Mouse (Mus musculus) small intestine, adult 2 months (tissue): ENCODE results near the gene 1700001O22Rik.

ENCODE experiments used
- CTCF ChIP-seq: fragments of 200-500 bp; IDR thresholded peaks from 2 replicates; pipeline ENCODE4 v1.5.1; 2012; ENCODE audit warnings: low read depth, mild to moderate bottlenecking, control low read depth, inconsistent platforms, low read length, moderate library complexity, mixed read lengths; ENCODE audit not compliant: insufficient replicate concordance, insufficient read length; ENCODE audit errors: extremely low read depth
- POLR2A ChIP-seq: fragments of 200-500 bp; IDR thresholded peaks from 2 replicates; pipeline ENCODE4 v1.6.1; 2012; ENCODE audit warnings: low read depth, mild to moderate bottlenecking, control low read depth, inconsistent platforms, low read length, moderate library complexity

DNA sequence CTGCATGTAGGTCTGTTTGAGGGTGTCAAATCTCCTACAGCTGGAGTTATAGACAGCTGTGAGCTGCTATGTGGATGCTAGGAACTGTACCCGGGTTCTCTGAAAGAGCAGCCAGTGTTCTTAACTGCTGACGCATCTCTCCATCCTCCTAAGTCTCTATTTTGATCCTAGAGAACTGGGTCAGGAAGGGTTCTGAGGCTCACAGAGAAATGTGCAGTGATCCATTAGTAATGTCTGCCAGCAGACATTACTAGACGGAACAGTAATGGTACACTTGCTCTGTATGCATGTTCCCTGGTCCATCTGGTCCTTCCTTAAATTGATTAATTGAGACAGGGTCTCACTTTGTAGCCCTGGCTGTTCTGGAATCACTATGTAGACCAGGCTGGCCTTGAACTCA, 4.0 kb downstream of the 1700001O22Rik start:
- no peak for TF ChIP-seq CTCF
- no peak for TF ChIP-seq POLR2A
